Mouse (Mus musculus): ENCODE data around the gene Rpp25l.

Gene Rpp25l

GRCm38 (mm10) chr4:41671963-41672480, 41.3 kb downstream of the Rpp25l start:
- CTCF ChIA-PET, result no interaction called here

GRCm38 (mm10) chr4:41671500-41671899, 41.8 kb downstream of the Rpp25l start:
- CTCF ChIA-PET, result no interaction called here

GRCm38 (mm10) chr4:41670836-41671235, 42.5 kb downstream of the Rpp25l start:
- CTCF ChIA-PET, result no interaction called here

GRCm38 (mm10) chr4:41666646-41667045, 46.7 kb downstream of the Rpp25l start:
- CTCF ChIA-PET, result no interaction called here

GRCm38 (mm10) chr4:41665009-41665675, 48.2 kb downstream of the Rpp25l start:
- CTCF ChIA-PET, result interaction anchor here (0.6 kb wide), 1 partner anchor 523 kb away, joined by 6 read pairs; no protein-coding TSS in a partner anchor

GRCm38 (mm10) chr4:41664533-41664932, 48.8 kb downstream of the Rpp25l start:
- CTCF ChIA-PET, result no interaction called here

GRCm38 (mm10) chr4:41663614-41664013, 49.7 kb downstream of the Rpp25l start:
- CTCF ChIA-PET, result no interaction called here

GRCm38 (mm10) chr4:41662723-41663122, 50.6 kb downstream of the Rpp25l start:
- CTCF ChIA-PET, result no interaction called here
